Mouse (Mus musculus) CD4-positive, CD25-positive, alpha-beta regulatory T cell, adult 4 months (primary cell): ENCODE results near the gene Mrpl45. TPM values are rescaled to one million over a fixed set of nuclear protein-coding genes. Genes with fewer than 3 reads are reported as not detected.

Experiments used
- ATAC-seq: one replicate; pipeline ENCODE4 v1.8.0; 2017
- polyA plus RNA-seq, 2 experiments: library from polyadenylated mRNA; unstranded; fragments of 100-300 nt; shearing (Covaris generic); gene quantifications; one replicate each; pipeline ENCODE4 v1.2.1; 2017

Gene Mrpl45
- polyA plus RNA-seq, 2 experiments from 2014 or later = 38.8 to 42.3 TPM

DNA sequence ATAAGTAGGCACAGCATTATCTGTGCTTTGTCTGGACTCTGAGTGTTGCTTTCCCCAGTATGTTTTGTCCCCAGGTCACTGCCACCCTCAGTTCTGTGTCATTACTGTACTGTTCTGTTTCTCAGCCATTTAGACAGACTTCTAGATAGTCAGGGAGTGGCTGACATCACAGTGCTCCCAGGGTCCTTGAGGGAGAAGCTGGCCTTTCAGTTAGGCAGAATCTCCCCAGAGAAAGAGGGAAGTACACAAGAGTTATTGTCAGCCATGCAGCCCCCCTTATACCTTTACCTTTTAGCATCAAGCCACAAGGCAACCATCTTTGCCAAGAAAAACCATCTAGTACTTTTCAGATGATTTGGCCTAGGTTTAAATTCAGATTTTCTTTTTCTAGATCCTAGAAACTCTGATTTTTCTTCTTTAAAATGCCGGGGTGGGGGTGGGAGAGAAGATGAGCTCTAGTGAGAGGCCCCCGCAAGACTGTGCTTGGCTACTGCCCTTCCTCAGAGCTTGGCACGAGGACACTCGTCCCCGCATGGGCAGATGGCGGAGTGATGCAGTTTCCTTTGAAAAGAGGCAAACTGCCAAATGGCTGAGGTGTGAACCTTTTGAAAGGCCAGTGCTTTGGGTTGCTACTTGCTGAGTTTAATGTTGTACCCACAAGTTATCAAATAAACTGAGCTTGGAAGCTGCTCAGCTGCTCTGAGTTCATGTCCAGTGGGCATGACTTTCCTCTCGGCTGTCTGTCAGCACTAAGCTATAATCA, 55.0 kb downstream of the Mrpl45 start:
- no peak for ATAC-seq

DNA sequence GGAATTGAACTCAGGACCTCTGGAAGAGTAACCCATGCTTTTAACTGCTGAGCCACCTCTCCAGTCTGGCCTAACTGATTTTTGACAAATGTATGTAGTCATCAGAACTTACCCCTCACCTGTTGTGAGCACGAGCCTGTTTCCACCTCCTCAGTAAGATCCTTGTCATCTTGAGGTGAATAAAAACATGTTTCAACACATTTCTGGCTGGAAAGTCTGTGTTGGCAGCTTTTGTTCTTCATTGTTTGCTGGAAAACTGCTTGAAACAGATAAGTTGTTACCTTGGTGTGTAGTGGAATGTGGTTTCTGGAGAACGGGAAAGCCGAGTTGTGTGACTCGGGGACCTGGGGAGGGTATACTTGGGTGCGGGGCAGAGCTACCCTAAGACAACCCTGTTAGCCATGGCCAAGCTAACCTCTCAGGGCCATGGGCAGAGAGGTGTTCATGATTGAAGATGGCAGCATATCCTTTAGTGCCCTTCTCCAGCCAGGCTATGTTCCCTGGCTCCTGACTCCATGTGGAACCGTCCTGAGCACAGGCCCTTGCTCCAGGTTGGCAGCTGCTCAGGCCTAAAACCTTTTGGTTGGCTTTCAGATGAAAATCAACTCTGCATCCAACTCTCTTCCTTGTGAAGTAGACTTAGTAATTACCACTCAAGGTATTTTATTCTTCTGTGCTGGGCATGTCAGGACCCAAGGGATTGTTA, 56.8 kb downstream of the Mrpl45 start:
- ATAC-seq = no peak

DNA sequence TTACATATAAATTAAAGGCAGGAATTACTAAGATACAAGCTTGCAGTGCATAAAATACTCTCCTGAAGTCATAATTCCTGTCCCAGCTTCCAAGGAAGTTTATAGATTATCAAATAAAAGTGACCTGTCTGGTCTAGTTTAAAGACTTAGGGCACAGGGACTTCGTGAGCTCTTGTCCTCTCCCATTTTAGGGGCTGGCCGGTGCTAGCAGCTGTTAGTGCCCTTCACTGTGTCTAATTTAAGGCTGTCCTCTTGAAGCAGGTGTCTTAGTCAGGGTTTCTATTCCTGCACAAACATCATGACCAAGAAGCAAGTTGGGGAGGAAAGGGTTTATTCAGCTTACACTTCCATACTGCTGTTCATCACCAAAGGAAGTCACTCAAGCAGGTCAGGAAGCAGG, 57.9 kb downstream of the Mrpl45 start:
- no peak for ATAC-seq

Other genes starting within 250 kb of the Mrpl45 start
- 1 to 10 TPM; 2.2 TPM for gene Tbx21, start 200.4 kb upstream of the Mrpl45 start, polyA plus RNA-seq
- under 1 TPM in 1 of 2 experiments, not detected in 1; 0.09 TPM for gene Tbkbp1, start 164.2 kb upstream of the Mrpl45 start, polyA plus RNA-seq
- 10 to 100 TPM; 23.5 to 33.4 TPM for gene Kpnb1, start 127.8 kb upstream of the Mrpl45 start, polyA plus RNA-seq
- 10 to 100 TPM; 34.4 to 41.1 TPM for gene Npepps, start 35.1 kb upstream of the Mrpl45 start, polyA plus RNA-seq
- gene Gpr179, start 36.4 kb downstream of the Mrpl45 start, polyA plus RNA-seq = under 1 TPM; 0.16 to 0.30 TPM
- gene Socs7, start 46.8 kb downstream of the Mrpl45 start, polyA plus RNA-seq = 1 to 10 TPM; 7.6 to 8.4 TPM
- gene Arhgap23, start 99.8 kb downstream of the Mrpl45 start, polyA plus RNA-seq = not detected
- gene 4933428G20Rik, start 184.6 kb downstream of the Mrpl45 start, polyA plus RNA-seq = not detected